Mouse (Mus musculus) kidney, postnatal 0 days (tissue): Measurements from ENCODE around the gene Actl6a. TPM values are rescaled to one million over a fixed set of nuclear protein-coding genes. Genes with fewer than 3 reads are reported as not detected.

Experiments
- ATAC-seq: fragments of 200-750 bp; cut with Nextera tagmentation; replicated peaks from 2 replicates; pipeline ENCODE4 v1.8.0; 2017; ENCODE audit warnings: low read depth, moderate number of reproducible peaks, moderate TSS enrichment, moderate library complexity; ENCODE audit not compliant: low FRiP score
- DNase-seq: peaks from one replicate; pipeline ENCODE4 v3.0.0-alpha.2; 2016; ENCODE audit warnings: low spot score
- H3K27ac ChIP-seq: fragments of 300-500 bp; sonication (generic); 2 replicates; pipeline ENCODE4 v1.5.1; 2014; ENCODE audit warnings: mild to moderate bottlenecking
- H3K27me3 ChIP-seq: fragments of 300-500 bp; sonication (generic); 2 replicates; pipeline ENCODE4 v1.6.1; 2014; ENCODE audit warnings: low read length, mixed read lengths; ENCODE audit not compliant: insufficient read depth
- H3K36me3 ChIP-seq: fragments of 300-500 bp; sonication (generic); 2 replicates; pipeline ENCODE4 v1.6.1; 2014; ENCODE audit warnings: low read length, mixed read lengths; ENCODE audit not compliant: insufficient read depth
- H3K4me1 ChIP-seq: fragments of 300-500 bp; sonication (generic); replicated peaks from 2 replicates; pipeline ENCODE4 v1.6.1; 2014; ENCODE audit warnings: antibody characterized with exemption, low read length, mixed read lengths; ENCODE audit not compliant: insufficient read depth
- H3K4me2 ChIP-seq: fragments of 300-500 bp; sonication (generic); 2 replicates; pipeline ENCODE4 v1.6.1; 2014; ENCODE audit warnings: mild to moderate bottlenecking, low read length, moderate library complexity, mixed read lengths
- H3K4me3 ChIP-seq: fragments of 300-500 bp; sonication (generic); replicated peaks from 2 replicates; pipeline ENCODE4 v1.5.1; 2014; ENCODE audit warnings: low read depth, low read length
- H3K9ac ChIP-seq: fragments of 300-500 bp; sonication (generic); 2 replicates; pipeline ENCODE4 v1.6.1; 2014; ENCODE audit warnings: low read depth, low read length
- H3K9me3 ChIP-seq: fragments of 300-500 bp; sonication (generic); replicated peaks from 2 replicates; pipeline ENCODE4 v1.6.1; 2016; ENCODE audit warnings: low read length, inconsistent platforms, mixed read lengths
- CTCF ChIP-seq: IDR thresholded peaks from 2 replicates; pipeline ENCODE4 v1.5.1; 2016; ENCODE audit warnings: antibody characterized with exemption, low read depth, mild to moderate bottlenecking, moderate library complexity
- WGBS: fragments of 180-500 bp; shearing (Covaris S2); extraction: QIAGEN DNeasy Blood & Tissue Kit; methylation state at CpG from one replicate; pipeline ENCODE4 v1.1.7; 2014; 5-methylcytosine and 5-hydroxymethylcytosine counted together
- polyA plus RNA-seq: library from polyadenylated mRNA; unstranded; fragments of >200 nt; fragmentation: Nextera tagmentation; extraction: Ambion mirVana; gene quantifications from 2 replicates; pipeline ENCODE4 v1.2.1, GENCODE M21; 2015

Actl6a gene
- polyA plus RNA-seq, 1 experiment from 2014 or later = 121 TPM

- no peak overlapping the region for H3K27ac ChIP-seq
- no peak overlapping the region for H3K9ac ChIP-seq
- H3K27me3 ChIP-seq = no peaks in the 10 kb centered on the region
- peaks cover 57% of the 10 kb centered on the region for H3K36me3 ChIP-seq
- no peaks in the 10 kb centered on the region for H3K4me1 ChIP-seq
- H3K4me3 ChIP-seq = no peak overlapping the region
- no peaks in the 10 kb centered on the region for H3K9me3 ChIP-seq
- WGBS = 92% methylated on average over 7 of the region's 7 CpGs
- TF ChIP-seq CTCF = no peak
- no peak for ATAC-seq
- no peak for DNase-seq
- no peak overlapping the region for H3K4me2 ChIP-seq
Measured at GRCm38 (mm10) chr3:32724191-32724590, 18.1 kb downstream of the Actl6a start.

GRCm38 (mm10) chr3:32725951-32726350 is 19.9 kb downstream of the Actl6a start:
- DNase-seq (no peak), ATAC-seq (no peak)
- TF ChIP-seq CTCF = no peak
- Histone ChIP-seq H3K4me3 (no peak overlapping the region), H3K9me3 (no peaks in the 10 kb centered on the region), H3K4me2 (no peak overlapping the region), H3K36me3 (peaks cover 53% of the 10 kb centered on the region), H3K27me3 (no peaks in the 10 kb centered on the region), H3K9ac (no peak overlapping the region), H3K27ac (no peak overlapping the region), H3K4me1 (no peaks in the 10 kb centered on the region)
- 83% methylated on average over 5 of the region's 5 CpGs for WGBS

- H3K27me3 ChIP-seq = no peaks in the 10 kb centered on the region
- H3K9ac ChIP-seq = no peak overlapping the region
- H3K4me1 ChIP-seq = no peaks in the 10 kb centered on the region
- 82% methylated on average over 4 of the region's 4 CpGs for WGBS
- ATAC-seq = no peak
- no peak for TF ChIP-seq CTCF
- no peak overlapping the region for H3K27ac ChIP-seq
- no peak for DNase-seq
- H3K9me3 ChIP-seq = no peaks in the 10 kb centered on the region
- H3K4me2 ChIP-seq = no peak overlapping the region
- H3K4me3 ChIP-seq = no peak overlapping the region
- peaks cover 60% of the 10 kb centered on the region for H3K36me3 ChIP-seq
Measured at GRCm38 (mm10) chr3:32727861-32728260, 21.8 kb downstream of the Actl6a start.

DNA sequence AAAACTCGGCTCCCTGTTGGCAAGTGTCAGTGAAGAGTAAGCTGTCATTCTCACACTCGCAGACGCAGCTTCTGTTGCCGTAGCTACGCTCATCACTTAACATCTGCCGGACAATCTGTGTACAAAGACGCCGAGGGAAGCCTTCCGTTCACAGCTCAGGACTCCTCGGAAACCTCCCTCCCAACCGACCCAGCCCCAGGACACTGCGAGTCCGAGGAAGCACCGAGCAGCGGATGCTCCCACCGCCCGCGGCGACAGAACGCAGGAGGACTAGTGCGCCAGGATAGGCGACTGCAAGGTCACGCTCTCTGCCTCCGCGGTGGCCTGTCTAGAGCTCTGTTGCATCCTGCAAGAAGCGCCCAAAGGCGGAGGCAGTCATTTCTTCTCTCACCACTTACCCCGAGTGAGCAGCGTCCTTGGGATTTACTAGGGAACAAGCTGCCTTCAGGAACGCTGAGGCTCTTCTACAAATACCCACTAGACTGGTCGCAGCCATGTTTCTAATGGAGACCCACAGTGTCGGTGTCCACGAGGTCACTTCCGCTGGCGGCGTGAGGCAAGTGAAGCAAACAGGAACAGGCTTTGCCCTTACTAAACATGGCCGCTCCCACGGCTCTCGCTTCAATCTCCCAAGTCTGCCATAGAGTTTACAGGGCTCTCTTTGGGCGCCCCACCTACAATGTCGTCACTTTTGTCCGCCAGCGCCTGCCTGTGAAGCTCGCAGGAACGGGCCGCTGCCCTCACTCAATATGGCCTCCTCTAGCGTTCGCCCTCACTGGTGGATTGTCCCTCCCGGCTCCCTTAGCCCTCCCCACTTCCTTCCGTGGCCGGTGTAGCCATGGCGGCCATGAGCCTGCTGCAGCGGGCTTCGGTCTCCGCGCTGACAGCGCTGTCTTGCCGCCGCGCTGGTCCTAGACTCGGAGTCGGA is 30.4 kb downstream of the Actl6a start, which contains the start of gene Ndufb5:
Gene Ndufb5 (plus strand): TSS at position 747 of the 928 bp plus-strand sequence.
- Histone ChIP-seq H3K4me1 (peaks cover 11% of the 10 kb centered on the region), H3K36me3 (peaks cover 17% of the 10 kb centered on the region; the same call in 1 of the 2 replicates), H3K4me2 (peak within 1 kb of the TSS; percentile 94), H3K4me3 (peak within 1 kb of the TSS; percentile 94), H3K9ac (peak within 1 kb of the TSS; percentile 89), H3K27ac (peak within 1 kb of the TSS; percentile 91), H3K27me3 (no peaks in the 10 kb centered on the region), H3K9me3 (no peaks in the 10 kb centered on the region)
- peak; percentile 21; the same call in 1 of the 2 replicates for TF ChIP-seq CTCF
- DNase-seq (peak; percentile 100), ATAC-seq (peak; percentile 98)
- WGBS = under 1% methylated on average over 62 of the region's 62 CpGs

- Histone ChIP-seq H3K4me1 (peaks cover 11% of the 10 kb centered on the region), H3K27ac (peak within 1 kb of the TSS; percentile 91), H3K36me3 (peaks cover 14% of the 10 kb centered on the region; the same call in 1 of the 2 replicates), H3K4me3 (peak within 1 kb of the TSS; percentile 94), H3K9me3 (no peaks in the 10 kb centered on the region), H3K4me2 (peak within 1 kb of the TSS; percentile 94), H3K27me3 (no peaks in the 10 kb centered on the region), H3K9ac (peak within 1 kb of the TSS; percentile 89)
- 1% methylated on average over 30 of the region's 31 CpGs for WGBS
- no peak for DNase-seq
- TF ChIP-seq CTCF = no peak; the same call in 1 of the 2 replicates
- ATAC-seq = peak; percentile 65
Measured at GRCm38 (mm10) chr3:32737172-32737655, 31.1 kb downstream of the Actl6a start, which contains the start of gene Mrpl47. Gene Mrpl47, minus strand, starts transcription at chr3:32737605.

DNA sequence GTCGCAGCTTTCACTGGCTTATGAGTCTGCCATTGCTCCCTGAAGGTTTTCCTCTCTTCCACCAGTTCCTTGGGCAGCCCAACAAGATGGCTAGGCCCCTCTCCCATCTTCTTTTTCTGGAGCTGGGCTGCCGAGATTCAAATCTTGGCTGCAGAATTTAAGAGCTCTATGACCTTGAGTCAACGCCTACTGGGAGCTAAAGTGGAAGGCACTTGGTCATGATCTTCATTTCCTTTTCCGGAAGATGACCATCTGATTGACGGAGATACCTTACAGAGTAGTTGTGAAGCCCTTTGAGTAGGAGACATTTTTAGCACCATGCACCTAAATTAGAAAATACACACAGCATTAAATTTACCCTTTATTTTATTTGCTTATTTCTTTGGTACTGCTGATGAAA is 32.5 kb downstream of the Actl6a start:
- H3K9me3 ChIP-seq = no peaks in the 10 kb centered on the region
- no peak overlapping the region for H3K27ac ChIP-seq
- no peak overlapping the region for H3K9ac ChIP-seq
- no peak overlapping the region for H3K4me2 ChIP-seq
- H3K4me1 ChIP-seq = peaks cover 11% of the 10 kb centered on the region
- TF ChIP-seq CTCF = no peak
- no peak for DNase-seq
- WGBS = 88% methylated on average over 5 of the region's 5 CpGs
- H3K4me3 ChIP-seq = no peak overlapping the region
- H3K27me3 ChIP-seq = no peaks in the 10 kb centered on the region
- ATAC-seq = no peak
- peaks cover under 1% of the 10 kb centered on the region; the same call in 1 of the 2 replicates for H3K36me3 ChIP-seq
